Mouse (Mus musculus) kidney, embryonic 16.5 days (tissue): ENCODE results near the gene Pik3r1. TPM values are rescaled to one million over a fixed set of nuclear protein-coding genes. Genes with fewer than 3 reads are reported as not detected.

Experiments used
- ATAC-seq: fragments of 200-750 bp; cut with Nextera tagmentation; 2 replicates; pipeline ENCODE4 v1.8.0; 2017; ENCODE audit warnings: moderate TSS enrichment; ENCODE audit not compliant: low FRiP score, low TSS enrichment
- H3K27ac ChIP-seq: fragments of 300-500 bp; sonication (generic); 2 replicates; pipeline ENCODE4 v1.5.1; 2014; ENCODE audit warnings: low read length
- H3K27me3 ChIP-seq: fragments of 300-500 bp; sonication (generic); 2 replicates; pipeline ENCODE4 v1.6.1; 2014; ENCODE audit warnings: low read length, control low read depth, mixed read lengths; ENCODE audit not compliant: insufficient read depth
- H3K36me3 ChIP-seq: fragments of 300-500 bp; sonication (generic); 2 replicates; pipeline ENCODE4 v1.6.1; 2014; ENCODE audit warnings: low read length, control low read depth, mixed read lengths; ENCODE audit not compliant: insufficient read depth
- H3K4me1 ChIP-seq: fragments of 300-500 bp; sonication (generic); 2 replicates; pipeline ENCODE4 v1.6.1; 2014; ENCODE audit warnings: low read length, control low read depth, mixed read lengths; ENCODE audit not compliant: insufficient read depth
- H3K4me2 ChIP-seq: fragments of 300-500 bp; sonication (generic); replicated peaks from 2 replicates; pipeline ENCODE4 v1.6.1; 2014; ENCODE audit warnings: low read depth, low read length
- H3K4me3 ChIP-seq: fragments of 300-500 bp; sonication (generic); 2 replicates; pipeline ENCODE4 v1.5.1; 2014; ENCODE audit warnings: mild to moderate bottlenecking, low read length
- H3K9ac ChIP-seq: fragments of 300-500 bp; sonication (generic); replicated peaks from 2 replicates; pipeline ENCODE4 v1.6.1; 2014; ENCODE audit warnings: low read length
- H3K9me3 ChIP-seq: fragments of 300-500 bp; sonication (generic); 2 replicates; pipeline ENCODE4 v1.6.1; 2016; ENCODE audit warnings: low read length, control low read depth
- WGBS: fragments of 180-500 bp; shearing (Covaris S2); extraction: QIAGEN DNeasy Blood & Tissue Kit; methylation state at CpG from one replicate; pipeline ENCODE4 v1.1.7; 2014; 5-methylcytosine and 5-hydroxymethylcytosine counted together
- polyA plus RNA-seq: library from polyadenylated mRNA; unstranded; fragments of >200 nt; fragmentation: Nextera tagmentation; extraction: Ambion mirVana; gene quantifications from 2 replicates; pipeline ENCODE4 v1.2.1, GENCODE M21; 2015

The Pik3r1 gene
- polyA plus RNA-seq, 1 experiment from 2014 or later, result 38.0 TPM

GRCm38 (mm10) chr13:101635837-101636236 lies 132.2 kb downstream of the Pik3r1 start:
- Histone ChIP-seq H3K9me3 (no peaks in the 10 kb centered on the region; the same call in 1 of the 2 replicates), H3K27ac (no peak overlapping the region), H3K36me3 (no peaks in the 10 kb centered on the region), H3K4me1 (peaks cover 9% of the 10 kb centered on the region; the same call in 1 of the 2 replicates), H3K4me2 (no peak overlapping the region), H3K4me3 (no peak overlapping the region), H3K27me3 (no peaks in the 10 kb centered on the region; the same call in 1 of the 2 replicates), H3K9ac (no peak overlapping the region)
- no peak for ATAC-seq
- WGBS, result 14% methylated on average over 1 of the region's 1 CpGs

- Histone ChIP-seq H3K9me3 (no peaks in the 10 kb centered on the region), H3K4me1 (peaks cover 9% of the 10 kb centered on the region; the same call in 1 of the 2 replicates), H3K9ac (no peak overlapping the region), H3K27me3 (no peaks in the 10 kb centered on the region; the same call in 1 of the 2 replicates), H3K27ac (no peak overlapping the region), H3K4me3 (no peak overlapping the region), H3K4me2 (no peak overlapping the region), H3K36me3 (no peaks in the 10 kb centered on the region)
- no peak for ATAC-seq
These were observed 133.6 kb downstream of the Pik3r1 start for GRCm38 (mm10) chr13:101634420-101634819.

- H3K4me2 ChIP-seq, result no peak overlapping the region
- no peak for ATAC-seq
- no peak overlapping the region for H3K4me3 ChIP-seq
- no peaks in the 10 kb centered on the region for H3K9me3 ChIP-seq
- H3K9ac ChIP-seq, result no peak overlapping the region
- H3K36me3 ChIP-seq, result no peaks in the 10 kb centered on the region
- H3K27me3 ChIP-seq, result no peaks in the 10 kb centered on the region; the same call in 1 of the 2 replicates
- no peak overlapping the region for H3K27ac ChIP-seq
- H3K4me1 ChIP-seq, result peaks cover 9% of the 10 kb centered on the region; the same call in 1 of the 2 replicates
These were observed 134.4 kb downstream of the Pik3r1 start for GRCm38 (mm10) chr13:101633620-101634019.

GRCm38 (mm10) chr13:101632771-101633170 lies 135.2 kb downstream of the Pik3r1 start:
- WGBS, result 62% methylated on average over 4 of the region's 4 CpGs
- Histone ChIP-seq H3K27me3 (no peaks in the 10 kb centered on the region; the same call in 1 of the 2 replicates), H3K9ac (no peak overlapping the region), H3K9me3 (no peaks in the 10 kb centered on the region), H3K4me3 (no peak overlapping the region), H3K4me1 (peaks cover 9% of the 10 kb centered on the region; the same call in 1 of the 2 replicates), H3K36me3 (no peaks in the 10 kb centered on the region), H3K4me2 (no peak overlapping the region), H3K27ac (no peak overlapping the region)
- ATAC-seq, result no peak

- H3K27ac ChIP-seq, result no peak overlapping the region
- H3K9me3 ChIP-seq, result no peaks in the 10 kb centered on the region
- H3K9ac ChIP-seq, result no peak overlapping the region
- H3K4me1 ChIP-seq, result peaks cover 10% of the 10 kb centered on the region; the same call in 1 of the 2 replicates
- no peaks in the 10 kb centered on the region; the same call in 1 of the 2 replicates for H3K27me3 ChIP-seq
- no peak for ATAC-seq
- H3K36me3 ChIP-seq, result no peaks in the 10 kb centered on the region
- 52% methylated on average over 7 of the region's 7 CpGs for WGBS
- no peak overlapping the region for H3K4me3 ChIP-seq
- H3K4me2 ChIP-seq, result no peak overlapping the region
These were observed 136.5 kb downstream of the Pik3r1 start for GRCm38 (mm10) chr13:101631561-101631960.
